Mouse (Mus musculus) forebrain, embryonic 14.5 days (tissue): ENCODE measurements around the gene Elmo3. TPM values are rescaled to one million over a fixed set of nuclear protein-coding genes. Genes with fewer than 3 reads are reported as not detected.

Experiments
- ATAC-seq: fragments of 200-750 bp; cut with Nextera tagmentation; 2 replicates; pipeline ENCODE4 v1.8.0; 2017; ENCODE audit warnings: mild to moderate bottlenecking, moderate library complexity
- DNase-seq: peaks from one replicate; pipeline ENCODE4 v3.0.0-alpha.2; 2015; ENCODE audit warnings: low spot score
- H3K27ac ChIP-seq: fragments of 300-500 bp; sonication (generic); 2 replicates; pipeline ENCODE4 v1.5.1; 2014; ENCODE audit warnings: low read depth, mild to moderate bottlenecking, control low read depth, low read length, moderate library complexity
- H3K27me3 ChIP-seq: fragments of 300-500 bp; sonication (generic); replicated peaks from 2 replicates; pipeline ENCODE4 v1.6.1; 2014; ENCODE audit warnings: low read length, control low read depth, mixed read lengths; ENCODE audit not compliant: control insufficient read depth, insufficient read depth
- H3K36me3 ChIP-seq: fragments of 300-500 bp; sonication (generic); 2 replicates; pipeline ENCODE4 v1.6.1; 2014; ENCODE audit warnings: low read length, control low read depth; ENCODE audit not compliant: control insufficient read depth, insufficient read depth
- H3K4me1 ChIP-seq: fragments of 300-500 bp; sonication (generic); 2 replicates; pipeline ENCODE4 v1.6.1; 2014; ENCODE audit warnings: antibody characterized with exemption, low read length, control low read depth; ENCODE audit not compliant: control insufficient read depth, insufficient read depth
- H3K4me2 ChIP-seq: fragments of 300-500 bp; sonication (generic); 2 replicates; pipeline ENCODE4 v1.6.1; 2014; ENCODE audit warnings: mild to moderate bottlenecking, control low read depth, low read length
- H3K4me3 ChIP-seq: fragments of 300-500 bp; sonication (generic); 2 replicates; pipeline ENCODE4 v1.5.1; 2014; ENCODE audit warnings: low read depth, low read length, control low read depth
- H3K9ac ChIP-seq: fragments of 300-500 bp; sonication (generic); 2 replicates; pipeline ENCODE4 v1.6.1; 2014; ENCODE audit warnings: mild to moderate bottlenecking, low read length, control low read depth, moderate library complexity
- H3K9me3 ChIP-seq: fragments of 300-500 bp; sonication (generic); replicated peaks from 2 replicates; pipeline ENCODE4 v1.6.1; 2016; ENCODE audit warnings: low read length, control low read depth, mixed read lengths; ENCODE audit not compliant: control insufficient read depth
- WGBS: fragments of 180-500 bp; shearing (Covaris S2); extraction: QIAGEN DNeasy Blood & Tissue Kit; methylation state at CpG from one replicate; pipeline ENCODE4 v1.1.7; 2014; 5-methylcytosine and 5-hydroxymethylcytosine counted together
- polyA plus RNA-seq: library from polyadenylated mRNA; unstranded; fragments of >200 nt; fragmentation: Nextera tagmentation; extraction: Ambion mirVana; gene quantifications from 2 replicates; pipeline ENCODE4 v1.2.1, GENCODE M21; 2014

The Elmo3 gene
- polyA plus RNA-seq, 1 experiment from 2014 or later = 0.70 TPM

GRCm38 (mm10) chr8:105275387-105275786 lies 30.0 kb upstream of the Elmo3 start:
- whole genome bisulfite sequencing = 4% methylated on average over 9 of the region's 11 CpGs

GRCm38 (mm10) chr8:105275840-105276239 lies 29.6 kb upstream of the Elmo3 start, which contains the start of gene Nol3:
TSS of gene Nol3 (plus strand) at chr8:105276140.
- no peak for ATAC-seq
- Histone ChIP-seq H3K9ac (peak within 1 kb of the TSS; percentile 56), H3K9me3 (no peaks in the 10 kb centered on the region), H3K4me2 (peak within 1 kb of the TSS; percentile 86), H3K27me3 (peaks cover 84% of the 10 kb centered on the region), H3K4me1 (peaks cover 12% of the 10 kb centered on the region), H3K27ac (no peak within 1 kb of the TSS), H3K36me3 (peaks cover 11% of the 10 kb centered on the region; the same call in 1 of the 2 replicates), H3K4me3 (peak within 1 kb of the TSS; percentile 38)
- DNase-seq = no peak
- 5% methylated on average over 10 of the region's 10 CpGs for WGBS

More at GRCm38 (mm10) chr8:105275387-105275786, 30.0 kb upstream of the Elmo3 start:
- 0 out of 2 replicates have a peak overlapping the region, but pooled peaks have one; percentile 38 for H3K4me3 ChIP-seq
- H3K4me1 ChIP-seq = peaks cover 12% of the 10 kb centered on the region
- peak overlapping the region; percentile 86 for H3K4me2 ChIP-seq
- no peak overlapping the region for H3K27ac ChIP-seq
- ATAC-seq (no peak), DNase-seq (no peak)
- no peaks in the 10 kb centered on the region for H3K9me3 ChIP-seq
- peaks cover 8% of the 10 kb centered on the region; the same call in 1 of the 2 replicates for H3K36me3 ChIP-seq
- peaks cover 88% of the 10 kb centered on the region for H3K27me3 ChIP-seq
- no peak overlapping the region for H3K9ac ChIP-seq

DNA sequence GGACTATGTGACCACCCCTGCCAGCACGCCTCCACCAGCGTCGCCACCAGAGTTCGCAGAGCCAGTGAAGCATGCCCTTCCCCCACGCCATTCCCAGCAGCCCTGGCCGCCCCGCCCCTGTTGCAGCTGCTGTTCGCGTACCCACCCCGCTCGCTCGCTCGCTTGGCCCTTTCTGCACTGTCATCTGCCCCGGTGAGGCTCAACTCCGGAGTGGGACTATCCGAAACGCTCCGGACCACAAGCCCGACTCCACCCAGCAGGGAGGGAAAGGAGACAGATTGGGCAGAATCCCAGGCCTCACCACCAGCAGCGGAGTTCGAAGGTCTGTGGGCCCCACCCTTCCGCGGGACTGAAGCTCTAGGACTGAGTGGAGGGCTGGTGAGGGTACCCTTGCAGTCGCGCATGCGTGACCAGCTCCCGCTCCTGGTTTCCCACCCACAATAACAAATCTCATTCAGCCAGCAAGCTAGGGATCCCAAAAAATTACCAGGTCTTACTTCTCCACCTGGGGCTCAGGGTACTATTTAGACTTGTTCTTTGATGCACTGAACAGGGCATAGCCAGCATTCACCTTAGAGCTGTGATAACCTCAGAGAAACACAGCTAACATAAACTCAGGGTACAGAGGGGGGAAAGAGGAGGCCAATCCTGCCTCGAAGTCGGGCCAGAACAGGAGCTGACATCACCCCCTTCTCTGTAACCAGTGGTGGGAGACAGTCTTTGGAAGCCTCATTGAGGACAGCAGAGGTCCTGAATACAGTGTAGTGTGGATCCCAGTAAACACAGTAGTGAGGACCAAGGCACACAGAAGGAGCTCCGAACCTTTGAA lies 28.9 kb upstream of the Elmo3 start:
- Histone ChIP-seq H3K4me1 (peaks cover 12% of the 10 kb centered on the region), H3K4me2 (peak overlapping the region; percentile 86), H3K9me3 (no peaks in the 10 kb centered on the region), H3K27ac (no peak overlapping the region), H3K4me3 (peak overlapping the region; percentile 38), H3K36me3 (peaks cover 14% of the 10 kb centered on the region), H3K9ac (peak overlapping the region; percentile 56), H3K27me3 (peaks cover 77% of the 10 kb centered on the region)
- 3% methylated on average over 30 of the region's 30 CpGs for WGBS
- peak; percentile 66 for DNase-seq
- ATAC-seq = peak; percentile 69

DNA sequence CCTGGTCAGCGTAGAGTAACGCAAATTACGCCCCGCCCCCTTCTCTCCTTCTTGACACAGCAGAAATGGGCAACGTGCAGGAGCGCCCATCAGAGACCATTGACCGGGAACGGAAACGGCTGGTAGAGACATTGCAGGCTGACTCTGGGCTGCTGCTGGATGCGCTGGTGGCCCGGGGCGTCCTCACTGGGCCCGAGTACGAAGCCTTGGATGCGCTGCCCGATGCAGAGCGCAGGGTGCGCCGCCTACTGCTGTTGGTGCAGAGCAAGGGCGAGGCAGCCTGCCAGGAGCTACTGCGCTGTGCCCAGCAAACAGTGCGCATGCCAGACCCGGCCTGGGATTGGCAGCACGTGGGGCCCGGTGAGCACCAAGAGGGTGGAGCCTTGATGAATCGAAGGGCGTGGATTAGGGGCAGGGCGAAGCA lies 26.5 kb upstream of the Elmo3 start:
- Histone ChIP-seq H3K4me1 (peaks cover 12% of the 10 kb centered on the region), H3K9ac (peak overlapping the region; percentile 41), H3K36me3 (peaks cover 33% of the 10 kb centered on the region), H3K4me3 (peak overlapping the region; percentile 21), H3K4me2 (peak overlapping the region; percentile 52), H3K9me3 (no peaks in the 10 kb centered on the region), H3K27me3 (peaks cover 56% of the 10 kb centered on the region), H3K27ac (no peak overlapping the region)
- ATAC-seq (peak; percentile 78), DNase-seq (peak; percentile 83)
- under 1% methylated on average over 28 of the region's 28 CpGs for WGBS

DNA sequence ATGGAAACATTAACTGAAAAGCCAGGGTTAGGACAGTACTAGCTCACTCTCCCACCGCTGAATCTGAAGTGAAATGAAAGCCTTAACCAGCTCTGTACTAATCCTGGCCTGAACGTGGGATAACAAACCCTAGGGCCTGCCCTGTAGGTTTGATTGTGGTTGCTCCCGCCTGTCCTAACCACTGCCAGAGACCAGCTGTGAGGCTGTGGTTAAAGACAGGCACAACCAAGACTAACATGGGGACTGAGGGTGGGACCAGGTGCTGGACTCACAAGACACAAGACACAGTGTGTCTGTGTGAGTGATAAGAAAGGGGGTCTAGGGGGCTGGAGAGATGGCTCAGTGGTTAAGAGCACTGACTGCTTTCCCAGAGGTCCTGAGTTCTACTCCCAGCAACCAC lies 24.8 kb upstream of the Elmo3 start:
- H3K9ac ChIP-seq = no peak overlapping the region
- H3K9me3 ChIP-seq = no peaks in the 10 kb centered on the region
- no peak overlapping the region for H3K4me2 ChIP-seq
- peaks cover 12% of the 10 kb centered on the region for H3K4me1 ChIP-seq
- H3K36me3 ChIP-seq = peaks cover 42% of the 10 kb centered on the region
- ATAC-seq (no peak), DNase-seq (no peak)
- no peak overlapping the region for H3K4me3 ChIP-seq
- peaks cover 39% of the 10 kb centered on the region for H3K27me3 ChIP-seq
- WGBS = 74% methylated on average over 3 of the region's 3 CpGs
- H3K27ac ChIP-seq = no peak overlapping the region

- peaks cover 29% of the 10 kb centered on the region for H3K27me3 ChIP-seq
- H3K36me3 ChIP-seq = peaks cover 42% of the 10 kb centered on the region
- H3K27ac ChIP-seq = no peak overlapping the region
- ATAC-seq (no peak), DNase-seq (no peak)
- H3K9me3 ChIP-seq = no peaks in the 10 kb centered on the region
- WGBS = 90% methylated on average over 12 of the region's 12 CpGs
- H3K4me2 ChIP-seq = no peak overlapping the region
- H3K4me1 ChIP-seq = peaks cover 12% of the 10 kb centered on the region
- no peak overlapping the region for H3K4me3 ChIP-seq
- no peak overlapping the region for H3K9ac ChIP-seq
These were observed 23.6 kb upstream of the Elmo3 start for GRCm38 (mm10) chr8:105281821-105282220.

DNA sequence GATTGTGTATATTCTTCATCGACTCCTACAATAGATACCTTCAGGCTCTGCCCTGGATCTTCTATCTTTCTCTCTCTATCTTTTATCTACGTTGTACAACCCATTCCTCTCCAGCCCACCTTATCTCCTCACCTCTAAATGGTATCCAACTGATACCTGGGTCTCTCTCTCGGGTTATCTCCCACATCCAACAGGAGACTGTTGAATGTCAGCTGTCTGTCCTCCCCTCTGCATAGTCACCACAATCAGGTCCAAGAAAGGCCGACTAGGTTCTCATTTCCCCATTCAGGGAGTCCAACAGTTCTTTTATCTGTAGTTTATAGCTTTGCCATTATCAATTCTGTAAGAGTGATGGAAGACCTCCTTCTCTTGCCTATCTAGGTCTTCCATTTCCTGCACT lies 23.2 kb upstream of the Elmo3 start:
- no peak overlapping the region for H3K4me2 ChIP-seq
- no peaks in the 10 kb centered on the region for H3K9me3 ChIP-seq
- 88% methylated on average over 4 of the region's 4 CpGs for WGBS
- no peak for DNase-seq
- H3K36me3 ChIP-seq = peaks cover 42% of the 10 kb centered on the region
- no peak overlapping the region for H3K27ac ChIP-seq
- H3K9ac ChIP-seq = no peak overlapping the region
- H3K4me3 ChIP-seq = no peak overlapping the region
- H3K4me1 ChIP-seq = peaks cover 14% of the 10 kb centered on the region
- ATAC-seq = no peak
- peaks cover 25% of the 10 kb centered on the region for H3K27me3 ChIP-seq

- Histone ChIP-seq H3K4me3 (no peak overlapping the region), H3K9me3 (no peaks in the 10 kb centered on the region), H3K27ac (no peak overlapping the region), H3K27me3 (peaks cover 16% of the 10 kb centered on the region), H3K36me3 (peaks cover 42% of the 10 kb centered on the region), H3K4me1 (peaks cover 19% of the 10 kb centered on the region), H3K4me2 (no peak overlapping the region), H3K9ac (no peak overlapping the region)
- ATAC-seq (peak; percentile 38; the same call in 1 of the 2 replicates), DNase-seq (peak; percentile 44)
- WGBS = 28% methylated on average over 23 of the region's 23 CpGs
These were observed 22.3 kb upstream of the Elmo3 start for GRCm38 (mm10) chr8:105283074-105283473.

DNA sequence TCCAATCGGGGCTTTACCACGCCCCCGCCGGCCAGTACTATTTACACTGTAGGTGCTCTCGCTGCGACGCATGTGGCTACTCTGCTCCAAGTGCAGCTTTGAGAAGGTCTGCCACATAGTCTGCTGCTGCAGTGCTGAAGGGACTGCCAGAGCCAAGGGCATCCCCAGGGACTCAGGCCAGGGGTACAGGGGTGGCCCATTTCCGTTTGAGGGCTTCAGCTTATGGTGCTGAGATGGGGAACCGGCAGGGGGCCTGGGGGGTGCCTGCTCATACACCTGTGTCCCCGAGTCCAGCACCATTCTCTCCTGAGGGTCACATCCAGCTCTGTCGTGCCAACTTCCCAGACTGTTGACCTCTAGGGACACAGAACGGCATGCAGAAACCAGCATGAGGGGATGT lies 19.9 kb upstream of the Elmo3 start:
- ATAC-seq (no peak), DNase-seq (no peak)
- WGBS = 50% methylated on average over 12 of the region's 12 CpGs
- Histone ChIP-seq H3K4me1 (peaks cover 22% of the 10 kb centered on the region), H3K4me3 (no peak overlapping the region), H3K9ac (no peak overlapping the region), H3K27ac (no peak overlapping the region), H3K36me3 (peaks cover 33% of the 10 kb centered on the region), H3K4me2 (no peak overlapping the region), H3K9me3 (no peaks in the 10 kb centered on the region), H3K27me3 (peaks cover 2% of the 10 kb centered on the region)
